Mouse (Mus musculus) lung, postnatal 25 days (tissue): ENCODE measurements around the gene Gucy1b2.

Source experiments
- DNase-seq: peaks from one replicate; pipeline ENCODE4 v3.0.0; 2022; ENCODE audit warnings: low spot score

The Gucy1b2 gene

GRCm38 (mm10) chr14:62361263-62361980 is 94.7 kb downstream of the Gucy1b2 start:
- no peak for DNase-seq

GRCm38 (mm10) chr14:62355201-62355600 is 100.9 kb downstream of the Gucy1b2 start:
- no peak for DNase-seq

GRCm38 (mm10) chr14:62353793-62354192 is 102.3 kb downstream of the Gucy1b2 start:
- no peak for DNase-seq

GRCm38 (mm10) chr14:62353372-62353771 is 102.7 kb downstream of the Gucy1b2 start:
- no peak for DNase-seq

- DNase-seq: no peak
These were observed 105.2 kb downstream of the Gucy1b2 start for GRCm38 (mm10) chr14:62350890-62351289.

GRCm38 (mm10) chr14:62350186-62350585 is 105.9 kb downstream of the Gucy1b2 start:
- no peak for DNase-seq

GRCm38 (mm10) chr14:62349786-62350185 is 106.3 kb downstream of the Gucy1b2 start:
- no peak for DNase-seq

- DNase-seq: no peak
These were observed 109.0 kb downstream of the Gucy1b2 start for GRCm38 (mm10) chr14:62347103-62347502.

- no peak for DNase-seq
These were observed 109.5 kb downstream of the Gucy1b2 start for GRCm38 (mm10) chr14:62346570-62346969.
